12 mouse cellular contexts compared by ENCODE assay signal in the genomic region with DNA sequence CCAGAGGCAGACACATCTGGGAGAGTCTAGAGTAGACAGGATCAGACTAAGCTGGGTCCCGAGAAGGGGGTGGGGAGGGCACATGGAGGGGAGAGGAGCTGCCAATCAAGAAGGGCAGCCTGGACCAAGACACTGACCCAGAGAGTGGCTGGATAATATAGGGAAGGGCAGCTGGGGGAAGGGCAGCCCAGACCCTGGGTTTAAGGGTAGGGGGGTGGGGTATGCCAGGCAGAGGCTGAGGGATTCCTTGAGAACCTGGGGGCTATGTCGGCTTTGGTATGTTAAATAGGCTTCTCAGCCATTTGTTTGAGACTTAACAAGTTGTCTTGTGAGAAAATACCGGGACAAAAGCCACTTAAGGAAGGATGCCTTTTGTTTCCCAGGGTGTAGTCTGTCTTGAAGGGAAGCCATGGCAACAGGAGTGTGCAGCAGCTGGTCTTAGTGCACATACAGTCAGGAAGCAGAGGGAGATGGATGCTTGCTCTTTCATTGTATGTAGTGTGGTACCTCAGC. TPM values are rescaled to one million over a fixed set of nuclear protein-coding genes. Genes with fewer than 3 reads are reported as not detected.
DNase-seq lines count a peak whose midpoint lies in the region; ATAC-seq and TF ChIP-seq lines count a peak whose summit lies in the region.
"Had no signal": no experiment of that assay in that cellular context is flagged by ENCODE, and none has a peak within 500 bp of the region (broad histone marks: within the 10 kb centered on the region; RNA-seq: fewer than 3 reads in every experiment).

No protein-coding gene starts in this region.

- peaks cover 3% of the 10 kb centered on the region for H3K4me1 ChIP-seq in ES-Bruce4 (ENCODE audit: control insufficient read depth, insufficient read depth, low read length)
- peaks cover 18% of the 10 kb centered on the region for H3K4me1 ChIP-seq in hindbrain, embryonic 10.5 days (replicated peaks)
- peaks cover 11% of the 10 kb centered on the region for H3K4me1 ChIP-seq in midbrain, embryonic 13.5 days (replicated peaks)
- H3K4me1 ChIP-seq: liver, embryonic 12.5 days had no signal

- H3K27ac ChIP-seq in ES-Bruce4 (ENCODE audit: insufficient read depth, low read length) = no peak overlapping the region
- H3K27ac ChIP-seq in hindbrain, embryonic 10.5 days = peak overlapping the region; percentile 76
- H3K27ac ChIP-seq in midbrain, embryonic 13.5 days = no peak overlapping the region
- H3K27ac ChIP-seq: liver, embryonic 12.5 days had no signal

- no peaks in the 10 kb centered on the region; the same call in 1 of the 2 replicates for H3K9me3 ChIP-seq in ES-Bruce4 (replicated peaks; ENCODE audit: control insufficient read depth, insufficient read depth, low read length, poor library complexity, severe bottlenecking)
- H3K9me3 ChIP-seq in hindbrain, embryonic 10.5 days = no peaks in the 10 kb centered on the region
- no peaks in the 10 kb centered on the region for H3K9me3 ChIP-seq in midbrain, embryonic 13.5 days
- H3K9me3 ChIP-seq: liver, embryonic 12.5 days had no signal

- TF ChIP-seq CTCF in ES-Bruce4 (IDR thresholded peaks at IDR 0.05; ENCODE audit: low read depth, low read length) = no peak

- TF ChIP-seq EP300 in ES-Bruce4 (IDR thresholded peaks at IDR 0.05; ENCODE audit: insufficient read depth, low read depth, low read length) = peak; percentile 90

- TF ChIP-seq POLR2A in ES-Bruce4 (IDR thresholded peaks at IDR 0.05; ENCODE audit: insufficient read depth, low read length) = no peak

- DNase-seq in embryo, embryonic 10 days (ENCODE audit: low spot score) = peak; percentile 65
- DNase-seq in hindbrain, embryonic 10.5 days (ENCODE audit: low spot score) = peak; percentile 54
- no peak for DNase-seq in left cerebral cortex, adult 11 months (ENCODE audit: low spot score)
- no peak for DNase-seq in heart, postnatal 4 days
- no peak for DNase-seq in adipocyte (ENCODE audit: low spot score)
- DNase-seq in cerebellum, adult 11-12 months = no peak
- DNase-seq: cerebellum, adult 11 months; kidney, adult 18-20 months had no signal

- H3K9ac ChIP-seq in ES-Bruce4 (ENCODE audit: low read depth, poor library complexity, severe bottlenecking) = no peak overlapping the region
- H3K9ac ChIP-seq in midbrain, embryonic 13.5 days (replicated peaks) = no peak overlapping the region
- H3K9ac ChIP-seq: liver, embryonic 12.5 days had no signal

- no peak overlapping the region for H3K4me2 ChIP-seq in midbrain, embryonic 13.5 days (replicated peaks)
- H3K4me2 ChIP-seq: liver, embryonic 12.5 days had no signal

- peak; percentile 94 for ATAC-seq in midbrain, embryonic 13.5 days
- ATAC-seq: liver, embryonic 12.5 days had no signal

- no peak overlapping the region for H3K4me3 ChIP-seq in ES-Bruce4 (ENCODE audit: low read depth, low read length)
- H3K4me3 ChIP-seq in hindbrain, embryonic 10.5 days = no peak overlapping the region
- H3K4me3 ChIP-seq in midbrain, embryonic 13.5 days (replicated peaks) = no peak overlapping the region
- H3K4me3 ChIP-seq: erythroblast, embryonic 14.5 days; liver, embryonic 12.5 days had no signal

- 3% methylated on average over 3 of the region's 3 CpGs for WGBS in hindbrain, embryonic 10.5 days
- 0% methylated on average over 3 of the region's 3 CpGs for WGBS in midbrain, embryonic 13.5 days

- no peaks in the 10 kb centered on the region for H3K27me3 ChIP-seq in ES-Bruce4 (ENCODE audit: control insufficient read depth, insufficient read depth, low read length, poor library complexity, severe bottlenecking)
- H3K27me3 ChIP-seq in hindbrain, embryonic 10.5 days (ENCODE audit: insufficient read depth, poor library complexity, severe bottlenecking) = no peaks in the 10 kb centered on the region
- no peaks in the 10 kb centered on the region for H3K27me3 ChIP-seq in midbrain, embryonic 13.5 days
- H3K27me3 ChIP-seq: liver, embryonic 12.5 days had no signal

- no peaks in the 10 kb centered on the region for H3K36me3 ChIP-seq in ES-Bruce4 (ENCODE audit: control insufficient read depth, insufficient read depth, low read length, poor library complexity, severe bottlenecking)
- no peaks in the 10 kb centered on the region for H3K36me3 ChIP-seq in hindbrain, embryonic 10.5 days
- H3K36me3 ChIP-seq in midbrain, embryonic 13.5 days = no peaks in the 10 kb centered on the region
- H3K36me3 ChIP-seq: liver, embryonic 12.5 days had no signal

RNA-seq across cellular contexts. Expression of gene Fn1, which starts 20.5 kb away (rescaled TPM):
- polyA plus RNA-seq in ES-Bruce4 (2011; ENCODE audit: insufficient read depth, insufficient read length, low read depth, missing spikeins) = 478 and 518 TPM in 2 replicates
- 90.4 and 99.2 TPM in 2 replicates for polyA plus RNA-seq in hindbrain, embryonic 10.5 days (2016; fragmentation: Nextera tagmentation; extraction: Ambion mirVana)
- polyA plus RNA-seq in midbrain, embryonic 13.5 days (2015; fragmentation: Nextera tagmentation; extraction: Ambion mirVana) = 33.2 and 35.5 TPM in 2 replicates
- 100 to 1,000 TPM; 515 to 516 TPM for total RNA-seq in heart, postnatal 4 days (2021)

Comparison
In these comparisons a context has a peak if more than half of its experiments do, and no peak if none do; other contexts are left out.
1. DNase-seq: peak in embryo, embryonic 10 days (single experiment) and hindbrain, embryonic 10.5 days (single experiment); none in left cerebral cortex, adult 11 months (single experiment), heart, postnatal 4 days (single experiment), adipocyte (single experiment) and cerebellum, adult 11-12 months (single experiment).